Mouse (Mus musculus): ENCODE results near the gene Ippk.

Ippk gene

DNA sequence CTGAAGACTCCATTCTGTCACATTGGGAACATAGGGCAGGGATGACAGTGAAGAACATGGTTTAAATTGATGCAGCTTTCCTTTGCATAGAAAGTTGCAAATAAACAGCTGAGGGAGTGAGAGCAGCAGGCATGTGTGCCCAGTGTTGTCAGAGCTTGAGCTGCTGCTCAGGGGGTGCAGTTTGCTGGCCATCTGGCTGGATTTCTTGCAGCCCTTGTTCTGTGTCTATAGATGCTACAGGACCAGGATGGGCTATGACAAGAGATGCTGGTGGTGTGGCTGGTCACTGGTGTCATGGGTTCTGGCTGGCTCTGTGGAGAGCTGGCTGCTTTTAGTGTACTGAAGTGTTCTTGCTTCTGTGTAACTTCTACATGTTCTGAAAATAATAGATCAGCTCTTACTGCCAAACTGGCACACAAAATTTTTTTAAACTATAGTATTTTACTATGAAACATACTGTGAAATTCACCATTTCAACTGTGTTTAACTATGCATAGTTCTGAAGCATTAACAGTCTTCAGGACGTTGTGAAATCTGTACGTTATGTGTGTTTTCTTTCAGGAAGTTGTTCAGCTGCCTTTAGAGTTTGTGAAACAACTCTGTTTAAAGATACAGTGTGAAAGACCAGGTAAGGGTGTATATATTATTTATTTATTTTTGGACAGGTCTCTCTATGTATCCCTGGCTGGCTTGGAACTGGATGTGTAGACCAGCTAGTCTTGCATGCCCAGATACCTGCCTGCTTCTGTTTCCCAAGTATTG is 12.4 kb downstream of the Ippk start:
- DNase-seq: no peak

- no peak for DNase-seq
Observed at GRCm38 (mm10) chr13:49435745-49436144, 14.7 kb downstream of the Ippk start.

DNA sequence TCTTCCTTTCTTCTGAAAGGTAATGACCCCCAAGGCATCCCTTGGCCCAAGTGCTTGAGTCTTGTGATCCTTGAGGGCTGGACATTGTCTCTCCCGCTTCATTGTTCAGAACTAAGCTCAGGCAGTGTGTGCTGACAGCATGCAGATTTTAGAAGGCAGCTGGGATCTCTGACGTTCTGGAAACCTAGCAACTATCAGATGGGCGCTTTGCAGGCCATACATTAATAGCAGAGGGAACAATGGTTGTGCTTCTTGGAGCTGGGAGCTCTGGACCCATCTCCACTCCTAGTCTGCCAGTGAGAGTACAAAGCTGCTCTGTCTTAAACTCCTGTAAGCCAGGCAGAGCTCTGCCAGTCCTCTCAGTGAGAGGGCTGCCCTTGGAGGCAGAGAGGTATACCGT is 15.1 kb downstream of the Ippk start:
- DNase-seq: no peak

- no peak for DNase-seq
Observed at GRCm38 (mm10) chr13:49444451-49444850, 23.4 kb downstream of the Ippk start.

GRCm38 (mm10) chr13:49449318-49449749 is 28.3 kb downstream of the Ippk start:
- DNase-seq: peak; percentile 89

GRCm38 (mm10) chr13:49460276-49460675 is 39.2 kb downstream of the Ippk start:
- DNase-seq: peak; percentile 64

DNA sequence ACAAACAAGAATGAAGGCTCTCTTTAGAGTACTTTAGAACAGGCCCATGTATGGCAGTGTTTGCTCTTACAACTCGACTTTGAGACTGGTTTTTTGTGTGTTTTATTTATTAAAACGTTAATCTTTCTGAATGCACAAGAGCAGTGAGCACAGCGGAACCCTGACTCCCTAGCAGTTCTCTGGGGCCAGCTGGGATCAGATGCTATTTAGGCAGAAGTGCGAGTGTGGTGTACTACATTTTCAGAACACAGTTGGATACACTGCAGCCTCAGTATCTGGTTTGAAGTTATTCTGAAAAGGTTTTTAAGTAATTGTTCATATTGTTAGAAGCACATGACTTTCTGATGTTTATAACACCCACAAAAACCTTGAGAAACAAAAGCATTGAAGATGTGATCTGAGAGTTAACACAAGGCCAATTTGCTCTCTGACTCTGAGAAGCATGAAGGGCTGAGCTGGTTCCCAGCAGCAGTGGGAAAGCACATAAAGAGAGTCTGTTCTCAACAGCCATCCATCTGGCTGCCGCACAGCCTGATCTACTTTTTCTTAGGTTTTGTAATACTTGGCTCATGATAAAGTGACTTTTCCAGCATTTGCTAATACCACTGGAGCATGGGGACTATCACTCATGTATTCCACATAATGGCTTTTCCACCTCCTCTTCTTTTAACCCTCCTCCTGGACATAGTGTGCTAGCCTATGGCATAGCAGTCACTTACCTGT is 39.8 kb downstream of the Ippk start:
- peak; percentile 50 for DNase-seq

DNA sequence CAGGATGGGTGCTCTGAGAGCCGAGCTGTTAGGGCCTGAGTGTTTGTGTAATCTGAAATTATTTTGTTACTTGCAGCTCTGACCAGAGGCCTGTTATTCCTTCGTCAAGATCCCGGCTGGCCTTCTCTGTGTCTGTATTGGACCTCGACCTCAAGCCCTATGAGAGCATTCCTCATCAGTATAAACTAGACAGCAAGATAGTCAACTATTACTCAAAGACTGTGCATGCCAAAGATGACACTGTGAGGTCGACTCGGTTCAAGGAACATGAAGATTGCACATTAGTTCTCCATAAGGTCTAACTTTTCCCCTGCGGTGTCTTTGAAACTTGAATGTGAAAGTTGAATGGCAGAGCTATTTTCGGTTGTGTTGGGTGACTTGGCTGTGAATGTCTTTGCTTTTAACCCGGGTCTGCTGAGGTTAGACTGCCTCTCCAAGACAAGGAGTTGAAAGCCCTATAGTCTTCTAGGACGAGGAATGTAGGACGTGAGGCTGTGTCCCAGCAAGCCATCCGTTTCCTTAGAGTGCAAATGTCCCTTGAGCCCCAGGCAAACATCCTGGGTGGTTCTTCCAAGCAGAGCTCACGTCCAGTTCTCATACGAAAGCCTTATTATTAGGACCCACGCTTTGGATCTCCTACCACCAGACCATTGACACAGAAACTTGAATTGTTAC is 40.5 kb downstream of the Ippk start:
- peak; percentile 77 for DNase-seq

DNA sequence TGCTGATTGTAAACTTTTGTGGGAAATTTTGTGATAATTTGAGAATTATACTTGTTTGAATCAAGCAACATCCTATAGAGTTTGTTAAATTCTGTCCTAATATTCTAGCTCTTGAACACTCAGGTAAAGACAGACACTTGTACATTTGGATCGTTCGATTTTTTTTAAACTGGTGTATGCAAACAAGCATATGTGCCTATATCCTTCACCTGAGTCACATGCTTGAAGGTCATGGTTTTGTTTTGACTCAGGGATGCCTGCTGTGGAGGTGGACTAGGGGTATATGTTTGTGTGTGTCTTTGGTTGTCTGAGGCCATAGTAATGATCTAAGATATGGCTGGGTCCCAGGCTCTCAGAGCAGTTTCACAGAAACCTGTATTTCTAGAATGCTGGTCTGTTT is 41.9 kb downstream of the Ippk start:
- DNase-seq: no peak

DNA sequence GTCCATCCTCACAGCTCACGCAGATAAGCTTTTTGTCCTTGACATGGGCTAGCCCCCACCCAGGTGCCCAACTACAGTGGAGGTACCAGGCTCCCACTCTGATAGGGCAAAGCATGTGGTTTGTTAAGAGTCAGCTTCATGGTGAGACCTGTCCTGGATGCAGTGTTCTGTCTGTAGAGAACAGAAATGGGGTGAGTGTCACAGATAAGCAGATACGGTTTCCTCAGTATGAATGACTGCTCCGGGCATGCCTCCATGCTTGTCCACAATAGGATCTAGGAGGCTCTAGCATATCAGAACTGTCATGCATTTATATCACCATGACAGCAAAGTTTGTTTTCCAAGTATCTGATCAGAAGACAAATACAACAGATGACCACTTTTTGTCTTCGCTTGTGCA is 44.8 kb downstream of the Ippk start:
- DNase-seq: no peak

- DNase-seq: peak; percentile 42
Observed at GRCm38 (mm10) chr13:49466393-49467075, 45.5 kb downstream of the Ippk start.

DNA sequence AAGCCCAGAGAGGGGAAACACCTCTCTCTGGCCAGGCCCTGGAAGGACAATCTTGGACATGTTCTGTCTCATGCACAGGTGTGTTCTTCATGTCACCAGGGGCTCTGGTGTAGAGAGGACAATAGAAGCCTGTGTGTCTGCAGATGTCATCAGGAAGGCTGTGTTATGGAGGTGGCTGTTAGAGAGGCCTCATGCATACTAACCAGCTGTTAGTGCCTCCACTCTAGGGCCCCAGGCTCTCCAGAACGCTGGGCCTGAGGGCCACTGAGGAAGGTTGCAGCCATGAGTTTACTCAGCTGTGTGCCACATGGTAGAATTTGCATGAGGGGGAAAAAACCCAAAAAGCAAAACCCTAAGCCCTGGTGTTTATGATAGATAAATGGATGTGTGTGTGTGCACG is 46.5 kb downstream of the Ippk start:
- no peak for DNase-seq

DNA sequence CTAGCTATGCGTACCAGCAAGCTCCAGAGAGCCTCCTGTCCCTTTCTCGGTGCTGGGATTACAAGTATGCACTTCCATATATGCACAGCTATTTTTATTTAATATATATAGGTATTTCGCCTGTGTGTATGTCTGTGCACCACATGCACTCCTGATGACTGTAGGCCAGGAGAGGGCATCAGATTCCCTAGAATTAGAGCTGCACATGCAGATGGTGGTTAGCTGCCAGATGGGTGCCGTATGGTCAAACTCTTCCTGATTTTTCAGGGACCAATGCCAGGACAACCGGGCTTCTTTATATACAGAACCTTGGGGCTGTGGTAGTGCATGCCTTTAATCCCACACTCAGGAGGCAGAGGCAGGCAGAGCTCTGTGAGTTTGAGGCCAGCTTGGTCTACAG is 48.0 kb downstream of the Ippk start:
- DNase-seq: no peak

- no peak for DNase-seq
Observed at GRCm38 (mm10) chr13:49470319-49470718, 49.3 kb downstream of the Ippk start.

DNA sequence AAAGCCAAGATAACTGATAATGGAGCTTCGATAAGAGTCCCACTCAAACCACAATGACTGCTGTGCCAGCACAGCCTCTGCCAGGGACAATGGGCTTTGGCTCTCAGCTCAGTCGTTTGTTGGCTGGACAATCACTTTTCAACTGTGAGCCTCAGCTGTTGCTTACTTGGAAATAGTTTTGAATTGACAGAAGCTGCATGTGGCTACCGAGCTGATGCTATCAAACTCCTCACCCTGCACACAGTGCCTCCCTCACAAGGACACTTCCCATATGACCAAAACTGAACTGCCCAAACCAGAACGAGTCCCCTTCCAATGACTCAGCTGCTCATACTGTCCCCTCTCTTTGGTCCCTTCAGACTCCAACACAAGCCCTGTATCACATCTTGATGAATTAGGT is 49.8 kb downstream of the Ippk start:
- peak; percentile 62 for DNase-seq

DNA sequence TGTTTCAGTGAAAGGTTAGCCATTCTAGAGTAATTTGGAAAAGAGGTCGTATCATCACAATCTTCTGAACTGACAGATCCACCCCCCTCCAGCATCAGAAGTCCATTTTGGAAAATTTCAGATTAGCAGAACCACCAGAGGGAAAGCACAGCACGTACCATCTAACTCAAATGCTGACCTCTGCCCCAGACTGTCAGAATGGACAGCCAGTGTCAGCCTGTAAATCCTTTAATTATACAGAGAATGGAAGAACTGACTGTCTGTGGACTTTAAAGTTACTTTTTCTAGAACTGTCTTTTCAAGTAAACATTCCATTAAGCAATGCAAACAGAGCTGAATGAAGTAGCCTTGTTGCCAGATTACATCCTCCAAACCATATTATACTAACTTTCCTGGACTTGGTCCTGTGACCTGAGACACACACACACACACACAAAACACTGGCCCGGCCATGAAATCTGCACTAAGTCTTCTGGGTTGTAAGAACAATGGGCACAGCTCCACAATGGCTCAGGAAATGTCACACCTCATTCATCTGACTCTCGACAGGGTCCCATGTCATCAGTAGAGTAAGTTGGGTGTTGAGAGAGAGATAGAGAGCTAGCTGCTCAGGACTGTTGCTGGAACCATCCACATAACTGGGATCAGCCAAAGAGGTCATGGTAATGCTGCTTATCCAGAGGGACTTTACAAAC is 51.1 kb downstream of the Ippk start:
- peak; percentile 74 for DNase-seq

GRCm38 (mm10) chr13:49472676-49473005 is 51.6 kb downstream of the Ippk start:
- DNase-seq: no peak

DNA sequence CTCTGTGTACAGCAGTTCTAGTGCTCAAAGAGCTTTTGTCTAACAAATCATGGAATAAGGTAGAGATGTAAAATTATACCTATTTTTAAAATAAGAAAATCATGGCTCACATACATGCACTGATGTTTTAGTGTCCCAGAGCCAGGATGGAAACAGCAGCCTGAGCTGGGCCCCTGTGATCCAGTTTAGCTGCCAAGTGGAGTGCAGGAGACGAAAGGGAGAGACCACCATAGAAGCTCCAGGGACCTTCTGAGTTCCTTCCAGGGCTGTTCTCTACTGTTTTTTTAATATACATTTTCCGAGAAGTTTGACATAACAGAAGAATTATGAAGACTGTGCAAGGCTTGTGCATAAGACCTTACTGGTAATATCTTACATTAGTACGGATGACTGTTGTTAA is 56.8 kb downstream of the Ippk start:
- DNase-seq: no peak

DNA sequence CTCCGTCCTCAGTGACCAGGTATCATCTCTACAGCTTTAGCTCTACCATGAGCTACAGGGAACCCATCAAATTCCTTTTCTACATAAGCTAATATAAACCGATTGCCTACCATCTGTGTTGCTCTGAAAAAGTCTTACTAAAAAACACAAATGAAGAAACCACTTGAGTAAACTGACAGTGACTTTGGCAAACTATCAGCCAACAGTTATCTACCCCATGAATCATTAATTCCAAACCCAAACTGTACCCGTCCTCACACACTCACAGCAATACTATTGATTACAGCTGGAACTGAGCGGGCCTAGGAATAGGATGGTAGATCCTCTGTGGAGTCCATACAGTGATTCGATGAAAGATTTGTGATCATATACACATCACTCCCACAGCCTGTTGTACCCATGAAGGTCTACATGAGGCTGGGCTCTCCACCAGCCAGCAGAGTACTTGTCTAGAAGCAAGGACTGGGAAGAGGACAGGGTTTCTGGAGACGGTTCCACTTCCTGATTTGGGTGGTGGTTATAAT is 57.9 kb downstream of the Ippk start:
- DNase-seq: no peak

DNA sequence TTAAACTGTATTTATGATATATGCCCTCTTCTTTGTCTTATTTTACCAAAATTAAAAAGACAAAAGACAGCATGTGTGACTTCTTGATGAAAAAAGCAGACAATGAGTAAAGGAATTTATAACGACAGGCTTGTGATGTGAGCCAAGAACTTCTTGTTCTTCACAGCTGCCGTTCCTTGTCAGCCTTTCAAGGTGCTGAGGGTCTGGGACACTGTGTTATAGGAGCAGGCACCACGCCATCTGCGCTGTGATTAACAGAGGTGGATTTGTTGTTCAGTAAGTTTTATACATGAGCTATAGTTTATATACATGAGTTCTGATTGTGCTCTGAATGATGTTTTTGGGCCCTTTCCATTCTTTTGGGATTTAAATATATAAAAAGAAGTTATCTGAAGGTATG is 58.4 kb downstream of the Ippk start:
- peak; percentile 74 for DNase-seq

- peak; percentile 94 for DNase-seq
Observed at GRCm38 (mm10) chr13:49480057-49480456, 59.0 kb downstream of the Ippk start.

- peak; percentile 53 for DNase-seq
Observed at GRCm38 (mm10) chr13:49480551-49480950, 59.5 kb downstream of the Ippk start.

GRCm38 (mm10) chr13:49485388-49485787 is 64.3 kb downstream of the Ippk start:
- DNase-seq: no peak
